Mouse (Mus musculus): ENCODE results near the gene Fv1.

GRCm38 (mm10) chr4:147865651-147866050, 3.1 kb upstream of the Fv1 start:
- TF ChIP-seq CTCF (IDR thresholded peaks at IDR 0.05; ENCODE audit: low read depth, low read length) (no peak), GATA1 (IDR thresholded peaks at IDR 0.05; ENCODE audit: borderline replicate concordance, low read length) (no peak), GATA2 (IDR thresholded peaks at IDR 0.05; ENCODE audit: borderline replicate concordance, low read depth, low read length) (no peak), TAL1 (conservative IDR thresholded peaks at IDR 0.05; ENCODE audit: low read depth, low read length) (no peak), POLR2AphosphoS5 (IDR thresholded peaks at IDR 0.05; ENCODE audit: insufficient replicate concordance, low read depth, low read length) (no peak)

Data from G1E (cell line).